Mouse (Mus musculus): ENCODE data around the gene Rabl3. TPM values are rescaled to one million over a fixed set of nuclear protein-coding genes. Genes with fewer than 3 reads are reported as not detected.

Rabl3 gene
- polyA plus RNA-seq, 1 experiment from 2014 or later = 22.1 TPM

GRCm38 (mm10) chr16:37604243-37604642 lies 64.6 kb downstream of the Rabl3 start:
- no peak for ATAC-seq (ENCODE audit: insufficient read depth, low FRiP score, low read depth)
- H3K4me3 ChIP-seq (replicated peaks) = no peak overlapping the region
- H3K4me1 ChIP-seq = no peaks in the 10 kb centered on the region
- H3K27me3 ChIP-seq (replicated peaks) = no peaks in the 10 kb centered on the region
- no peaks in the 10 kb centered on the region for H3K36me3 ChIP-seq
- H3K27ac ChIP-seq = no peak overlapping the region
- 60% methylated on average over 6 of the region's 6 CpGs for WGBS
- no peak overlapping the region for H3K9ac ChIP-seq
- H3K9me3 ChIP-seq = no peaks in the 10 kb centered on the region
- H3K4me2 ChIP-seq = no peak overlapping the region

- WGBS = 76% methylated on average over 8 of the region's 8 CpGs
- Histone ChIP-seq H3K4me3 (replicated peaks) (no peak overlapping the region), H3K4me1 (no peaks in the 10 kb centered on the region), H3K27ac (no peak overlapping the region), H3K9me3 (no peaks in the 10 kb centered on the region), H3K9ac (no peak overlapping the region), H3K36me3 (no peaks in the 10 kb centered on the region), H3K27me3 (replicated peaks) (no peaks in the 10 kb centered on the region), H3K4me2 (no peak overlapping the region)
- no peak for ATAC-seq (ENCODE audit: insufficient read depth, low FRiP score, low read depth)
These were observed 70.6 kb downstream of the Rabl3 start for GRCm38 (mm10) chr16:37610333-37610732.

- no peak overlapping the region for H3K4me3 ChIP-seq (replicated peaks)
- H3K27ac ChIP-seq = no peak overlapping the region
- H3K4me1 ChIP-seq = no peaks in the 10 kb centered on the region
- no peaks in the 10 kb centered on the region for H3K36me3 ChIP-seq
- no peak overlapping the region for H3K9ac ChIP-seq
- H3K9me3 ChIP-seq = no peaks in the 10 kb centered on the region
- no peaks in the 10 kb centered on the region for H3K27me3 ChIP-seq (replicated peaks)
- no peak for ATAC-seq (ENCODE audit: insufficient read depth, low FRiP score, low read depth)
- no peak overlapping the region for H3K4me2 ChIP-seq
- WGBS = 63% methylated on average over 7 of the region's 7 CpGs
These were observed 71.4 kb downstream of the Rabl3 start for GRCm38 (mm10) chr16:37611072-37611471.

GRCm38 (mm10) chr16:37612013-37612412 lies 72.3 kb downstream of the Rabl3 start:
- ATAC-seq (ENCODE audit: insufficient read depth, low FRiP score, low read depth) = no peak
- H3K27me3 ChIP-seq (replicated peaks) = no peaks in the 10 kb centered on the region
- H3K4me1 ChIP-seq = no peaks in the 10 kb centered on the region
- H3K27ac ChIP-seq = no peak overlapping the region
- WGBS = 90% methylated on average over 5 of the region's 5 CpGs
- H3K9me3 ChIP-seq = no peaks in the 10 kb centered on the region
- H3K4me3 ChIP-seq (replicated peaks) = no peak overlapping the region
- H3K36me3 ChIP-seq = no peaks in the 10 kb centered on the region
- no peak overlapping the region for H3K4me2 ChIP-seq
- no peak overlapping the region for H3K9ac ChIP-seq

GRCm38 (mm10) chr16:37614540-37614939 lies 74.9 kb downstream of the Rabl3 start:
- Histone ChIP-seq H3K27me3 (replicated peaks) (no peaks in the 10 kb centered on the region), H3K9ac (no peak overlapping the region), H3K4me1 (no peaks in the 10 kb centered on the region), H3K4me2 (no peak overlapping the region), H3K36me3 (no peaks in the 10 kb centered on the region), H3K4me3 (replicated peaks) (no peak overlapping the region), H3K9me3 (no peaks in the 10 kb centered on the region), H3K27ac (no peak overlapping the region)
- ATAC-seq (ENCODE audit: insufficient read depth, low FRiP score, low read depth) = no peak
- WGBS = 91% methylated on average over 9 of the region's 9 CpGs

- Histone ChIP-seq H3K4me2 (no peak overlapping the region), H3K27me3 (replicated peaks) (no peaks in the 10 kb centered on the region), H3K36me3 (no peaks in the 10 kb centered on the region), H3K9me3 (no peaks in the 10 kb centered on the region), H3K4me1 (no peaks in the 10 kb centered on the region), H3K4me3 (replicated peaks) (no peak overlapping the region), H3K27ac (no peak overlapping the region), H3K9ac (no peak overlapping the region)
- WGBS = 61% methylated on average over 8 of the region's 8 CpGs
- ATAC-seq (ENCODE audit: insufficient read depth, low FRiP score, low read depth) = no peak
These were observed 75.7 kb downstream of the Rabl3 start for GRCm38 (mm10) chr16:37615429-37615828.

- 59% methylated on average over 8 of the region's 8 CpGs for WGBS
- no peaks in the 10 kb centered on the region for H3K36me3 ChIP-seq
- H3K9ac ChIP-seq = no peak overlapping the region
- H3K4me3 ChIP-seq (replicated peaks) = no peak overlapping the region
- ATAC-seq (ENCODE audit: insufficient read depth, low FRiP score, low read depth) = no peak
- H3K9me3 ChIP-seq = no peaks in the 10 kb centered on the region
- no peak overlapping the region for H3K27ac ChIP-seq
- H3K27me3 ChIP-seq (replicated peaks) = no peaks in the 10 kb centered on the region
- H3K4me1 ChIP-seq = no peaks in the 10 kb centered on the region
- H3K4me2 ChIP-seq = no peak overlapping the region
These were observed 76.4 kb downstream of the Rabl3 start for GRCm38 (mm10) chr16:37616104-37616503.

GRCm38 (mm10) chr16:37617695-37618094 lies 78.0 kb downstream of the Rabl3 start:
- Histone ChIP-seq H3K4me1 (no peaks in the 10 kb centered on the region), H3K9me3 (no peaks in the 10 kb centered on the region), H3K4me3 (replicated peaks) (no peak overlapping the region), H3K27ac (no peak overlapping the region), H3K4me2 (no peak overlapping the region), H3K36me3 (no peaks in the 10 kb centered on the region), H3K9ac (no peak overlapping the region), H3K27me3 (replicated peaks) (no peaks in the 10 kb centered on the region)
- WGBS = 39% methylated on average over 3 of the region's 3 CpGs
- no peak for ATAC-seq (ENCODE audit: insufficient read depth, low FRiP score, low read depth)

Other genes starting within 250 kb of the Rabl3 start
- 2.4 and 3.5 TPM in 2 replicates for gene Stxbp5l, start 154.9 kb upstream of the Rabl3 start, polyA plus RNA-seq (2015; fragmentation: Nextera tagmentation; extraction: Ambion mirVana)
- 19.7 and 20.3 TPM in 2 replicates for gene Gtf2e1, start 96 bp upstream of the Rabl3 start, polyA plus RNA-seq (2015; fragmentation: Nextera tagmentation; extraction: Ambion mirVana)
- gene Hgd, start 40.3 kb downstream of the Rabl3 start, polyA plus RNA-seq (2015; fragmentation: Nextera tagmentation; extraction: Ambion mirVana) = 2.1 and 3.4 TPM in 2 replicates
- 68.0 and 70.7 TPM in 2 replicates for gene Ndufb4, start 114.6 kb downstream of the Rabl3 start, polyA plus RNA-seq (2015; fragmentation: Nextera tagmentation; extraction: Ambion mirVana)
- gene Fstl1, start 237.0 kb downstream of the Rabl3 start, polyA plus RNA-seq (2015; fragmentation: Nextera tagmentation; extraction: Ambion mirVana) = 327 and 347 TPM in 2 replicates

Data from stomach, embryonic 15.5 days (tissue).